Mouse (Mus musculus) heart, adult 2 months (tissue): ENCODE measurements around the gene Fat3. TPM values are rescaled to one million over a fixed set of nuclear protein-coding genes. Genes with fewer than 3 reads are reported as not detected.

Experiments
- DNase-seq, 2 experiments: peaks; one replicate each; pipeline ENCODE4 v3.0.0; 2021
- H3K27ac ChIP-seq: fragments of 200-600 bp; 2 replicates; pipeline ENCODE4 v1.8.1; 2022
- H3K27me3 ChIP-seq: fragments of 200-500 bp; 2 replicates; pipeline ENCODE4 v1.6.1; 2012; ENCODE audit warnings: mild to moderate bottlenecking, low read length, inconsistent platforms, mixed read lengths; ENCODE audit not compliant: control insufficient read depth, insufficient read depth
- H3K36me3 ChIP-seq: fragments of 200-500 bp; 2 replicates; pipeline ENCODE4 v1.6.1; 2012; ENCODE audit warnings: low read length, inconsistent platforms; ENCODE audit not compliant: control insufficient read depth, insufficient read depth
- H3K4me1 ChIP-seq: fragments of 200-500 bp; 2 replicates; pipeline ENCODE4 v1.6.1; 2011; ENCODE audit warnings: low read length; ENCODE audit not compliant: control insufficient read depth, insufficient read depth
- H3K4me3 ChIP-seq: fragments of 200-600 bp; 2 replicates; pipeline ENCODE4 v1.8.1; 2022
- H3K79me2 ChIP-seq: fragments of 200-500 bp; replicated peaks from 2 replicates; pipeline ENCODE4 v1.6.1; 2012; ENCODE audit warnings: mild to moderate bottlenecking, inconsistent platforms, low read length, moderate library complexity, mixed read lengths; ENCODE audit not compliant: control insufficient read depth, insufficient read depth
- H3K9ac ChIP-seq: fragments of 200-500 bp; 2 replicates; pipeline ENCODE4 v1.6.1; 2012; ENCODE audit warnings: low read depth, mild to moderate bottlenecking, control low read depth, inconsistent platforms, low read length, mixed read lengths
- CTCF ChIP-seq: fragments of 200-600 bp; IDR thresholded peaks from 2 replicates; pipeline ENCODE4 v1.8.1; 2022; ENCODE audit warnings: antibody characterized with exemption, mild to moderate bottlenecking, moderate library complexity
- EP300 ChIP-seq: fragments of 200-500 bp; IDR thresholded peaks from 2 replicates; pipeline ENCODE4 v1.6.1; 2011; ENCODE audit warnings: low read depth, low read length, control low read depth; ENCODE audit not compliant: insufficient read depth
- POLR2A ChIP-seq: fragments of 200-500 bp; IDR thresholded peaks from 2 replicates; pipeline ENCODE4 v1.6.1; 2011; ENCODE audit warnings: mild to moderate bottlenecking, low read depth, low read length, control low read depth; ENCODE audit not compliant: insufficient read depth
- WGBS: fragments of 180-500 bp; shearing (Covaris S2); methylation state at CpG from one replicate; pipeline ENCODE4 v1.1.7; 2018; 5-methylcytosine and 5-hydroxymethylcytosine counted together
- intact Hi-C: fragments of 180-260 bp; cut with DNase I; formaldehyde crosslinking; loops from one replicate; pipeline ENCODE4 v1.15.1; 2025
- long read RNA-seq: library from polyadenylated mRNA; stranded (forward); transcript quantifications from one replicate; pipeline ENCODE4 v2.0.0, GENCODE M21; 2021
- polyA plus RNA-seq: library from polyadenylated mRNA; depleted of rRNA; stranded (reverse); fragments of >200 nt; gene quantifications from 2 replicates; pipeline ENCODE4 v1.2.3, GENCODE M21; 2012; rRNA removed
- total RNA-seq, 2 experiments: library from RNA; stranded (reverse); gene quantifications; 2 replicates each; pipeline ENCODE4 v1.2.3; 2021

The Fat3 gene
- total RNA-seq = under 1 TPM; 0.37 to 0.43 TPM
- polyA plus RNA-seq = 0.20 and 0.32 TPM in 2 replicates
- long read RNA-seq = 0 reads

GRCm38 (mm10) chr9:16501186-16501711 lies at the start of gene Fat3:
TSS of gene Fat3 (minus strand) at chr9:16501285.
- WGBS = under 1% methylated on average over 21 of the region's 21 CpGs
- intact Hi-C loops = loop anchor here (10.0 kb wide), 1 partner anchor 576 kb away; no protein-coding TSS in a partner anchor

DNA sequence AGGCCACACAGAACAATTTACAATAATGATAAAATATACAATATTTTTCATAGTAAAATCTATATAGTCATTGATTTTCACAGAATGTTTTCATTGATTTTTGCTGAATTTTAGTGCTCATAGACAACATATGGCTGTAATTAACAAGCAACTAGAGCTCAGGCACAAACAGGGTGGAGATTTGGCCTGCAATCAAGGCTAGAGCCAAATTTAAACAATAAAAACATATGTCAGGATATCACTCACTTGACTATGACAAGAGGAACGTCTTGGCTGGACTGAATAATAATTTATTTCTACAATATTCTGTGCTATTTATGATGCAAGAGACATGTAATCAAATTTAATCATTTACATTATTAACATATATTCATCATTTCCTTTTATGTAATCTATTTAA lies 31.8 kb upstream of the Fat3 start:
- no peaks in the 10 kb centered on the region for H3K36me3 ChIP-seq
- no peaks in the 10 kb centered on the region for H3K27me3 ChIP-seq

More at GRCm38 (mm10) chr9:16501186-16501711, at the start of gene Fat3:
- DNase-seq = peak; percentile 7 to 28
- H3K4me1 ChIP-seq = no peaks in the 10 kb centered on the region; the same call in none of the 2 replicates
- no peaks in the 10 kb centered on the region for H3K36me3 ChIP-seq
- peaks cover 7% of the 10 kb centered on the region for H3K27me3 ChIP-seq
- H3K27ac ChIP-seq = no peak within 1 kb of the TSS
- no peaks in the 10 kb centered on the region for H3K79me2 ChIP-seq
- TF ChIP-seq EP300 = no peak
- no peak for TF ChIP-seq CTCF
- no peak for TF ChIP-seq POLR2A
- H3K4me3 ChIP-seq = peak within 1 kb of the TSS; percentile 48
- peak within 1 kb of the TSS; percentile 49 for H3K9ac ChIP-seq

GRCm38 (mm10) chr9:16517543-16517942 lies 16.5 kb upstream of the Fat3 start:
- TF ChIP-seq EP300 (no peak), CTCF (no peak), POLR2A (no peak)
- no peak overlapping the region for H3K27ac ChIP-seq
- no peak overlapping the region for H3K9ac ChIP-seq
- H3K4me3 ChIP-seq = no peak overlapping the region
- whole genome bisulfite sequencing = 56% methylated on average over 1 of the region's 1 CpGs
- no peaks in the 10 kb centered on the region for H3K36me3 ChIP-seq
- no peaks in the 10 kb centered on the region for H3K4me1 ChIP-seq
- H3K79me2 ChIP-seq = no peaks in the 10 kb centered on the region
- no peak for DNase-seq
- intact Hi-C loops = no loop called here
- no peaks in the 10 kb centered on the region for H3K27me3 ChIP-seq

More for the DNA sequence above, 31.8 kb upstream of the Fat3 start:
- WGBS = 26% methylated on average over 1 of the region's 1 CpGs
- no peaks in the 10 kb centered on the region for H3K79me2 ChIP-seq
- intact Hi-C loops = no loop called here
- no peak overlapping the region for H3K27ac ChIP-seq
- H3K4me3 ChIP-seq = no peak overlapping the region
- no peak overlapping the region for H3K9ac ChIP-seq
- no peaks in the 10 kb centered on the region for H3K4me1 ChIP-seq
- no peak for DNase-seq
- no peak for TF ChIP-seq EP300
- no peak for TF ChIP-seq POLR2A
- TF ChIP-seq CTCF = no peak

DNA sequence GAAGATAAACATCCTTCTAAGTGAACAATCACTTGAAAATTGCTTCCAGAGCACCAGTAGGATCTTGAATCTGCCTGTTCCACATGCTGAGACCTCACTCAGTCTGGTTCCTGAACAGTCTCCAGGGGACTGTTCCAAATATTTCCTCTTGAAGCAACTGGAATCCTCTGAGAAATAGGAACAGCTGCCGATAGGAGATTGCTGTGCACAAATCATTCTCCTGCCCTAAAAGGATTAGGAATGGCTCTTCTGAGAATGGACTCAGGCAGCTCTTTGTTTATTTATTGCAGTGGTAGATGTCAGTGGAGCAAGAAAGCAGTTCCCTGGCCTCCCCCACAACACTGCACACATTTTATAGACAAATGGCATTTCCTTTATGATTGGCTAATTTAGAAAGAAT lies 10.9 kb upstream of the Fat3 start:
- H3K27me3 ChIP-seq = no peaks in the 10 kb centered on the region
- H3K4me1 ChIP-seq = no peaks in the 10 kb centered on the region
- no peaks in the 10 kb centered on the region for H3K79me2 ChIP-seq
- no peaks in the 10 kb centered on the region for H3K36me3 ChIP-seq
- H3K4me3 ChIP-seq = no peak overlapping the region
- TF ChIP-seq EP300 = no peak
- no peak for TF ChIP-seq CTCF
- TF ChIP-seq POLR2A = no peak
- no peak overlapping the region for H3K27ac ChIP-seq
- 38% methylated on average over 1 of the region's 1 CpGs for WGBS
- no peak for DNase-seq
- H3K9ac ChIP-seq = no peak overlapping the region
- intact Hi-C loops = no loop called here

DNA sequence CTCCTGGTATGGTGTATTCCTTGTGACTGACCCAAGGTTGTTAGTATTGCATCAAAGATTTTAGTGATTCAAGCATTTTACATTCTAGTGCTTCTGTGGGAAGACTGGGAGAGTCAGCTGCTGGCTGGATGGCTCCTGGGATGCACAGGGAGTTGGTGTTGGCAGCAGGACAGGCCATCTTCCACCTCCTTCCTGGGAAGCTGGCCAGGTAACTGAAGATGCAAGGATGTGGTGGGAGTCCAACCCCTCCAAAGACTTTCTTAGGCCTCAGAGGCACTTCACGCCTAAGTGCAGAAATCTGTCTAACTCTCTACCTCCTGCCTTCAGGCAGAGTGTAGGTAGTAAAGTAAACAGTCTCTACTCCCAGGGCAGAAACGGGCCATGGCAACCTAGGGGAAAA lies 2.7 kb upstream of the Fat3 start:
- no peak for TF ChIP-seq POLR2A
- no peak for TF ChIP-seq EP300
- no peak for TF ChIP-seq CTCF
- Histone ChIP-seq H3K4me1 (no peaks in the 10 kb centered on the region; the same call in none of the 2 replicates), H3K27me3 (peaks cover 7% of the 10 kb centered on the region), H3K27ac (no peak overlapping the region), H3K79me2 (no peaks in the 10 kb centered on the region), H3K36me3 (no peaks in the 10 kb centered on the region), H3K4me3 (no peak overlapping the region), H3K9ac (no peak overlapping the region)
- no peak for DNase-seq
- WGBS = 83% methylated on average over 2 of the region's 2 CpGs
- intact Hi-C loops = loop anchor here (10.0 kb wide), 1 partner anchor 579 kb away; no protein-coding TSS in a partner anchor

DNA sequence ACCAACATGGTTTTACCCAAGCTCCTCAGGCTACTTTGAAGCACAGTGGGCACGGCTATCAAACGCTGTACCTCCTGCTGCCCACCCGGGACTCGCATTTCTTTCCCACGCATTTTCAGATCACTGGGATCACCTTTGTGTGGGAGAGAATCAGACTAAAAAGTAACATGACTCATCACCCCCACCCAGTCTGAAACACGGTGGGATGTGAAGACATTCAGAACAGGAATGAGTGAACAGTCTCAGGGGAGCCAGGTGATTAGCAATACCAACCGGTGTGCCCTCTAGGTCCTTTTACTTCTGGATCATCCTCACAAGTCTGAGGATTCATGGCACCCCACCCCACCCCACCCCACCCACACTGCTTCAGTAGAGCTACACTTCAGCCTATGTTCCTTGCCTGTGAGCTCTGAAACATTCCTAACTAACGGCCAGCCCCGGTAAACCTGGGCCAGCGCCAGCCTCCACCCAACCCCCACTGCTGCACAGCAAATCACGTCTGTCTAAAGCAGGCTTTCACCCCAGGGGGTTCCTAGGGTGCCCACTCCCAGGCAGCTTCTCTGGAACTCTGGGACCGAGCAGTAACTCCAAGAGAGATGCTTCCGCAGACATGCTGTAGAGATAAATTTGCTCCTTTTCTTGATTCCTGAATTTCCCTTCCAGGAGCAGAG lies 1.7 kb upstream of the Fat3 start:
- TF ChIP-seq EP300 (no peak), POLR2A (no peak), CTCF (no peak)
- Histone ChIP-seq H3K4me3 (no peak overlapping the region), H3K4me1 (no peaks in the 10 kb centered on the region; the same call in none of the 2 replicates), H3K79me2 (no peaks in the 10 kb centered on the region), H3K9ac (no peak overlapping the region), H3K27me3 (peaks cover 7% of the 10 kb centered on the region), H3K27ac (no peak overlapping the region), H3K36me3 (no peaks in the 10 kb centered on the region)
- WGBS = 19% methylated on average over 13 of the region's 13 CpGs
- no peak for DNase-seq
- intact Hi-C loops = loop anchor here (10.0 kb wide), 1 partner anchor 578 kb away; no protein-coding TSS in a partner anchor
